Mouse (Mus musculus) liver, embryonic 16.5 days (tissue): ENCODE results near the gene Rbfox1. TPM values are rescaled to one million over a fixed set of nuclear protein-coding genes. Genes with fewer than 3 reads are reported as not detected.

Experiments
- ATAC-seq: fragments of 200-750 bp; cut with Nextera tagmentation; 2 replicates; pipeline ENCODE4 v1.8.0; 2017; ENCODE audit warnings: low read depth, mild to moderate bottlenecking, moderate number of reproducible peaks, moderate library complexity
- H3K27ac ChIP-seq: fragments of 300-500 bp; sonication (generic); 2 replicates; pipeline ENCODE4 v1.5.1; 2014; ENCODE audit warnings: mild to moderate bottlenecking, low read length
- H3K27me3 ChIP-seq: fragments of 300-500 bp; sonication (generic); 2 replicates; pipeline ENCODE4 v1.6.1; 2014; ENCODE audit warnings: low read depth, low read length, mixed read lengths; ENCODE audit not compliant: control insufficient read depth, insufficient read depth
- H3K36me3 ChIP-seq: fragments of 300-500 bp; sonication (generic); 2 replicates; pipeline ENCODE4 v1.6.1; 2014; ENCODE audit warnings: mild to moderate bottlenecking; ENCODE audit not compliant: control insufficient read depth, insufficient read depth
- H3K4me1 ChIP-seq: fragments of 300-500 bp; sonication (generic); 2 replicates; pipeline ENCODE4 v1.6.1; 2014; ENCODE audit warnings: low read depth, low read length, mixed read lengths; ENCODE audit not compliant: control insufficient read depth
- H3K4me2 ChIP-seq: fragments of 300-500 bp; sonication (generic); 2 replicates; pipeline ENCODE4 v1.6.1; 2014; ENCODE audit warnings: low read depth, low read length, mixed read lengths
- H3K4me3 ChIP-seq: fragments of 300-500 bp; sonication (generic); 2 replicates; pipeline ENCODE4 v1.5.1; 2014; ENCODE audit warnings: low read depth, mild to moderate bottlenecking, low read length
- H3K9ac ChIP-seq: fragments of 300-500 bp; sonication (generic); 2 replicates; pipeline ENCODE4 v1.6.1; 2014; ENCODE audit warnings: low read depth, low read length
- H3K9me3 ChIP-seq: fragments of 300-500 bp; sonication (generic); replicated peaks from 2 replicates; pipeline ENCODE4 v1.6.1; 2016; ENCODE audit warnings: low read length; ENCODE audit not compliant: control insufficient read depth
- WGBS: fragments of 180-500 bp; shearing (Covaris S2); extraction: QIAGEN DNeasy Blood & Tissue Kit; methylation state at CpG from one replicate; pipeline ENCODE4 v1.1.7; 2014; ENCODE audit not compliant: insufficient replicate concordance; 5-methylcytosine and 5-hydroxymethylcytosine counted together
- polyA plus RNA-seq: library from polyadenylated mRNA; unstranded; fragments of >200 nt; fragmentation: Nextera tagmentation; extraction: Ambion mirVana; gene quantifications from 2 replicates; pipeline ENCODE4 v1.2.1, GENCODE M21; 2015

Gene Rbfox1
- polyA plus RNA-seq, 1 experiment from 2014 or later = 0.38 TPM

GRCm38 (mm10) chr16:7329196-7329595 lies 1444.0 kb downstream of the Rbfox1 start:
- 58% methylated on average over 3 of the region's 3 CpGs for WGBS
- H3K27ac ChIP-seq = no peak overlapping the region

DNA sequence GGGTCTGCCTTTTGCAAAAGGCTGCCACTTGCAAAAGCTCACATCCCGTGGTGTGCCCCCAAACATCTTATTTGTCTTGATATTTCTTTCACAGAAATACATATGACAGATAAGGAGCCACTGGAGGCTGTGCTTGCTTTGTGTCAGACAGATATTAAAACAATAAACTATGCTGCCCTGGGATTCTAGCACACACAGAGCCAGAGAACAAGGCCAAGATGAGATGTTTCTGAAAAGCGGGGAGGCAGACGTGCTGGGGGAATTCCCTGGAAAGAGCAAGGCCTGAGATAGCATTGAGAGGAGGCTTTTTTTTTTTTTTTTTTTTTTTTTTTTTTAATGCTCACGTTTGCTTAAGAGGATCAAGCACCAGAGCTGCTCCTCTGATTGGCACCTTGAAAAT lies 1456.0 kb downstream of the Rbfox1 start:
- no peak overlapping the region for H3K4me2 ChIP-seq
- no peaks in the 10 kb centered on the region for H3K9me3 ChIP-seq
- H3K4me3 ChIP-seq = no peak overlapping the region
- 43% methylated on average over 4 of the region's 4 CpGs for WGBS
- no peaks in the 10 kb centered on the region for H3K4me1 ChIP-seq
- no peaks in the 10 kb centered on the region for H3K27me3 ChIP-seq
- no peak overlapping the region for H3K27ac ChIP-seq
- H3K36me3 ChIP-seq = no peaks in the 10 kb centered on the region
- ATAC-seq = no peak
- no peak overlapping the region for H3K9ac ChIP-seq

More at GRCm38 (mm10) chr16:7329196-7329595, 1444.0 kb downstream of the Rbfox1 start:
- no peak overlapping the region for H3K4me2 ChIP-seq
- H3K4me3 ChIP-seq = no peak overlapping the region
- no peaks in the 10 kb centered on the region for H3K27me3 ChIP-seq
- no peak overlapping the region for H3K9ac ChIP-seq
- ATAC-seq = no peak
- H3K36me3 ChIP-seq = no peaks in the 10 kb centered on the region
- H3K9me3 ChIP-seq = no peaks in the 10 kb centered on the region
- no peaks in the 10 kb centered on the region for H3K4me1 ChIP-seq

DNA sequence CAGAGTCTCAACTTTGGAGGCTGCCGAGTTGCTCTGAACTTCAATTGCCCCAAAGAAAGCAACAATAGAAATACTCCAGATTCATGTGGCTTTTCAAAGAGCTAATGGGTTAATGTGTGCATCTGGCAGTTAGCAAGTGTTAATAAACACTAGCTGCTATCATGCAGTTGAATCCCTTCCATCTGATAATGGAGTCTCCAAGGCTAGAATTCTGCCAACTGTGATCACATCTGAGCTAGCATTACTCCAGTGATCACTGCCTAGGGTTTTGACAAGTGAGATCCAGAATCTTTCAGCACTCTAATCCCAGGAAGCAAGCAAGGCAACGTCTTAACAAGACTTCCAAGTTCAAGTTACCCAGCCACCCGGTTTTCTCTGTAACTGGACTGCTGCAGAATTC lies 1460.1 kb downstream of the Rbfox1 start:
- Histone ChIP-seq H3K36me3 (no peaks in the 10 kb centered on the region), H3K4me3 (no peak overlapping the region), H3K9me3 (no peaks in the 10 kb centered on the region), H3K9ac (no peak overlapping the region), H3K27me3 (no peaks in the 10 kb centered on the region), H3K27ac (no peak overlapping the region), H3K4me2 (no peak overlapping the region), H3K4me1 (no peaks in the 10 kb centered on the region)
- ATAC-seq = no peak
- 48% methylated on average over 3 of the region's 3 CpGs for WGBS

DNA sequence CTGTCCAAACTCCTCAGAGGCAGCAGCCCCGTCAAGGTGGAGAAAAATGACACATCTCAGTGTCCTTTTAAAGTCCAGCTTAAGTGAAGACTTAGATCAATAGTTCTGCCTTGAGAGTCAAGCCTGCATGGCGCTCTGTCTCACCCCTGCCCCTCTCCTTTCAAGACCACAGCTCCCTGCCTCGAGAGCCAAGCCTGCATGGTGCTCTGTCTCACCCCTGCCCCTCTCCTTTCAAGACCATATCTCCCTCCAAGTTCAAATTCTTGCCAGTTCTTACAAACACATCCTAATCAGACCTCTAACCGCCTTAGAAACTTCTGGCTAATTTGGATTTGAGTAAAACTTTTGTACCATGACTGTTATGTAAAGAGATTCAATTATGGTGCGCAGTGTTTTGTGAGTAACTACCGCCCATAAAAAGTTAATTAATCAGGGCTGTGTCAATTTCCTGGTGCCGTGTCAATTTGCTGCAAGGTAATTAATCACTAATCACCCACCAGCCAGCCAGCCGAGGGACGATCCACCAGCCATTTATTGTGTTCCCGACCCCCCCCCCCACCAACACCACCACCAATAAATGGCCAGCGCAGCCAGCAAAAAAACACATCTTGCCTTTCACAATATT lies 1461.0 kb downstream of the Rbfox1 start:
- no peak overlapping the region for H3K4me2 ChIP-seq
- no peak overlapping the region for H3K9ac ChIP-seq
- H3K36me3 ChIP-seq = no peaks in the 10 kb centered on the region
- H3K9me3 ChIP-seq = no peaks in the 10 kb centered on the region
- H3K4me1 ChIP-seq = no peaks in the 10 kb centered on the region
- no peak overlapping the region for H3K27ac ChIP-seq
- ATAC-seq = no peak
- H3K27me3 ChIP-seq = no peaks in the 10 kb centered on the region
- WGBS = 59% methylated on average over 11 of the region's 11 CpGs
- H3K4me3 ChIP-seq = no peak overlapping the region

GRCm38 (mm10) chr16:7347522-7348165 lies 1462.5 kb downstream of the Rbfox1 start:
- Histone ChIP-seq H3K27ac (no peak overlapping the region), H3K4me2 (no peak overlapping the region), H3K27me3 (no peaks in the 10 kb centered on the region), H3K4me1 (no peaks in the 10 kb centered on the region), H3K9ac (no peak overlapping the region), H3K9me3 (no peaks in the 10 kb centered on the region), H3K36me3 (no peaks in the 10 kb centered on the region), H3K4me3 (no peak overlapping the region)
- ATAC-seq = no peak
- WGBS = 58% methylated on average over 7 of the region's 7 CpGs

- Histone ChIP-seq H3K27ac (no peak overlapping the region), H3K4me2 (no peak overlapping the region), H3K4me1 (no peaks in the 10 kb centered on the region), H3K9me3 (no peaks in the 10 kb centered on the region), H3K4me3 (no peak overlapping the region), H3K36me3 (no peaks in the 10 kb centered on the region), H3K9ac (no peak overlapping the region), H3K27me3 (no peaks in the 10 kb centered on the region)
- no peak for ATAC-seq
- 62% methylated on average over 16 of the region's 16 CpGs for WGBS
Measured at GRCm38 (mm10) chr16:7352808-7353207, 1467.7 kb downstream of the Rbfox1 start.

GRCm38 (mm10) chr16:7354116-7354515 lies 1469.0 kb downstream of the Rbfox1 start:
- no peaks in the 10 kb centered on the region for H3K9me3 ChIP-seq
- 56% methylated on average over 4 of the region's 4 CpGs for WGBS
- no peaks in the 10 kb centered on the region for H3K36me3 ChIP-seq
- H3K9ac ChIP-seq = no peak overlapping the region
- no peaks in the 10 kb centered on the region for H3K27me3 ChIP-seq
- H3K27ac ChIP-seq = no peak overlapping the region
- ATAC-seq = no peak
- no peak overlapping the region for H3K4me2 ChIP-seq
- no peak overlapping the region for H3K4me3 ChIP-seq
- H3K4me1 ChIP-seq = no peaks in the 10 kb centered on the region

DNA sequence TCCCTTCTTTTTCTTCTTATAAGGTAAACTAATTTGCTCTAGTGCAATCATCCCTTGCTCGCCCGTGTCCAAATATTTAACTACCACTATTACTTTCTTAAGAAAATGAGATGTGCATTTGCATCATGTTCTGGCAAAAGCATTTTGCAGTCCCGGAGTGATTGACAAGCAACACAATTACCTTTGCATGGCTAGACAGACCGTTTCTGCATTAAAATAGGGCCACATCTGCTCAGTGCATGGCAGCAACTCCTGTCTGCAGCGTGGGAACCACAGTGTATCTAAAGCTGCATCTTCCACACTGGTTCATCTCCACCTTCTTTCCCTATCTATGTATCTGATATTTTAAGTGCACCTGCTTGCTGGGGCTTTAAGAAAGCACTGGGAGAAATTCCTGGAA lies 1473.9 kb downstream of the Rbfox1 start:
- no peak overlapping the region for H3K9ac ChIP-seq
- H3K9me3 ChIP-seq = no peaks in the 10 kb centered on the region
- H3K27ac ChIP-seq = no peak overlapping the region
- WGBS = 55% methylated on average over 5 of the region's 5 CpGs
- no peak overlapping the region for H3K4me2 ChIP-seq
- H3K4me1 ChIP-seq = no peaks in the 10 kb centered on the region
- no peaks in the 10 kb centered on the region for H3K27me3 ChIP-seq
- H3K36me3 ChIP-seq = no peaks in the 10 kb centered on the region
- H3K4me3 ChIP-seq = no peak overlapping the region
- ATAC-seq = no peak

- Histone ChIP-seq H3K27ac (no peak overlapping the region), H3K9ac (no peak overlapping the region), H3K4me2 (no peak overlapping the region), H3K36me3 (no peaks in the 10 kb centered on the region), H3K27me3 (no peaks in the 10 kb centered on the region), H3K9me3 (no peaks in the 10 kb centered on the region), H3K4me3 (no peak overlapping the region), H3K4me1 (no peaks in the 10 kb centered on the region)
- no peak for ATAC-seq
- WGBS = 77% methylated on average over 1 of the region's 1 CpGs
Measured at GRCm38 (mm10) chr16:7360706-7361105, 1475.6 kb downstream of the Rbfox1 start.
